Mouse (Mus musculus): ENCODE measurements around the gene Fam234b. TPM values are rescaled to one million over a fixed set of nuclear protein-coding genes. Genes with fewer than 3 reads are reported as not detected.
A peak's percentile ranks its signal among the peaks of the same experiment; 100 is the strongest.

The Fam234b gene
- 29.1 and 33.3 TPM in 2 replicates for polyA plus RNA-seq (2015; fragmentation: Nextera tagmentation; extraction: Ambion mirVana)

- Histone ChIP-seq H3K4me2 (ENCODE audit: low read depth, low read length) (peak within 1 kb of the TSS; percentile 65), H3K27ac (ENCODE audit: low read length) (peak within 1 kb of the TSS; percentile 65), H3K27me3 (ENCODE audit: control insufficient read depth, insufficient read depth, low read length) (no peaks in the 10 kb centered on the region), H3K9ac (ENCODE audit: low read length) (peak within 1 kb of the TSS; percentile 86), H3K4me3 (replicated peaks; ENCODE audit: low read length) (peak within 1 kb of the TSS; percentile 76), H3K9me3 (replicated peaks; ENCODE audit: control insufficient read depth, low read length) (no peaks in the 10 kb centered on the region), H3K36me3 (ENCODE audit: control insufficient read depth, insufficient read depth, low read length) (no peaks in the 10 kb centered on the region), H3K4me1 (ENCODE audit: control insufficient read depth, insufficient read depth, low read length) (peaks cover 10% of the 10 kb centered on the region; the same call in 1 of the 2 replicates)
- peak; percentile 73 for ATAC-seq (ENCODE audit: insufficient read depth, low FRiP score)
- WGBS, result under 1% methylated on average over 52 of the region's 52 CpGs
Observed at GRCm38 (mm10) chr6:135197921-135198532, at the start of gene Fam234b, which contains the start of gene Hebp1. Gene Fam234b (plus strand): TSS chr6:135197977. Gene Hebp1 (minus strand): TSS chr6:135198022.

- Histone ChIP-seq H3K9ac (ENCODE audit: low read length) (no peak overlapping the region), H3K4me1 (ENCODE audit: control insufficient read depth, insufficient read depth, low read length) (no peaks in the 10 kb centered on the region), H3K27ac (ENCODE audit: low read length) (no peak overlapping the region), H3K36me3 (ENCODE audit: control insufficient read depth, insufficient read depth, low read length) (no peaks in the 10 kb centered on the region), H3K4me2 (ENCODE audit: low read depth, low read length) (no peak overlapping the region), H3K9me3 (replicated peaks; ENCODE audit: control insufficient read depth, low read length) (no peaks in the 10 kb centered on the region), H3K27me3 (ENCODE audit: control insufficient read depth, insufficient read depth, low read length) (no peaks in the 10 kb centered on the region), H3K4me3 (replicated peaks; ENCODE audit: low read length) (no peak overlapping the region)
- ATAC-seq (ENCODE audit: insufficient read depth, low FRiP score), result no peak
- 52% methylated on average over 1 of the region's 1 CpGs for WGBS
Observed at GRCm38 (mm10) chr6:135148506-135148905, 49.3 kb upstream of the Fam234b start.

- WGBS, result 83% methylated on average over 4 of the region's 4 CpGs
- H3K9me3 ChIP-seq (replicated peaks; ENCODE audit: control insufficient read depth, low read length), result no peaks in the 10 kb centered on the region
- H3K9ac ChIP-seq (ENCODE audit: low read length), result no peak overlapping the region
- ATAC-seq (ENCODE audit: insufficient read depth, low FRiP score), result no peak
- H3K27me3 ChIP-seq (ENCODE audit: control insufficient read depth, insufficient read depth, low read length), result no peaks in the 10 kb centered on the region
- no peak overlapping the region for H3K27ac ChIP-seq (ENCODE audit: low read length)
- no peak overlapping the region for H3K4me2 ChIP-seq (ENCODE audit: low read depth, low read length)
- H3K4me3 ChIP-seq (replicated peaks; ENCODE audit: low read length), result no peak overlapping the region
- no peaks in the 10 kb centered on the region for H3K36me3 ChIP-seq (ENCODE audit: control insufficient read depth, insufficient read depth, low read length)
- no peaks in the 10 kb centered on the region for H3K4me1 ChIP-seq (ENCODE audit: control insufficient read depth, insufficient read depth, low read length)
Observed at GRCm38 (mm10) chr6:135149175-135149574, 48.6 kb upstream of the Fam234b start.

- no peaks in the 10 kb centered on the region for H3K9me3 ChIP-seq (replicated peaks; ENCODE audit: control insufficient read depth, low read length)
- H3K4me2 ChIP-seq (ENCODE audit: low read depth, low read length), result no peak overlapping the region
- H3K4me3 ChIP-seq (replicated peaks; ENCODE audit: low read length), result no peak overlapping the region
- no peaks in the 10 kb centered on the region for H3K36me3 ChIP-seq (ENCODE audit: control insufficient read depth, insufficient read depth, low read length)
- no peaks in the 10 kb centered on the region for H3K4me1 ChIP-seq (ENCODE audit: control insufficient read depth, insufficient read depth, low read length)
- H3K27me3 ChIP-seq (ENCODE audit: control insufficient read depth, insufficient read depth, low read length), result no peaks in the 10 kb centered on the region
- no peak overlapping the region for H3K27ac ChIP-seq (ENCODE audit: low read length)
- H3K9ac ChIP-seq (ENCODE audit: low read length), result no peak overlapping the region
- WGBS, result 79% methylated on average over 4 of the region's 4 CpGs
- no peak for ATAC-seq (ENCODE audit: insufficient read depth, low FRiP score)
Observed at GRCm38 (mm10) chr6:135149722-135150121, 48.1 kb upstream of the Fam234b start.

- no peak for ATAC-seq (ENCODE audit: insufficient read depth, low FRiP score)
- no peaks in the 10 kb centered on the region for H3K9me3 ChIP-seq (replicated peaks; ENCODE audit: control insufficient read depth, low read length)
- H3K4me1 ChIP-seq (ENCODE audit: control insufficient read depth, insufficient read depth, low read length), result no peaks in the 10 kb centered on the region
- H3K9ac ChIP-seq (ENCODE audit: low read length), result no peak overlapping the region
- 31% methylated on average over 5 of the region's 5 CpGs for WGBS
- no peaks in the 10 kb centered on the region for H3K36me3 ChIP-seq (ENCODE audit: control insufficient read depth, insufficient read depth, low read length)
- no peak overlapping the region for H3K27ac ChIP-seq (ENCODE audit: low read length)
- H3K4me3 ChIP-seq (replicated peaks; ENCODE audit: low read length), result no peak overlapping the region
- no peaks in the 10 kb centered on the region for H3K27me3 ChIP-seq (ENCODE audit: control insufficient read depth, insufficient read depth, low read length)
- no peak overlapping the region for H3K4me2 ChIP-seq (ENCODE audit: low read depth, low read length)
Observed at GRCm38 (mm10) chr6:135150311-135150710, 47.5 kb upstream of the Fam234b start.

GRCm38 (mm10) chr6:135153719-135154118, 44.1 kb upstream of the Fam234b start:
- no peaks in the 10 kb centered on the region for H3K9me3 ChIP-seq (replicated peaks; ENCODE audit: control insufficient read depth, low read length)
- no peaks in the 10 kb centered on the region for H3K4me1 ChIP-seq (ENCODE audit: control insufficient read depth, insufficient read depth, low read length)
- H3K36me3 ChIP-seq (ENCODE audit: control insufficient read depth, insufficient read depth, low read length), result no peaks in the 10 kb centered on the region
- H3K27ac ChIP-seq (ENCODE audit: low read length), result no peak overlapping the region
- 80% methylated on average over 5 of the region's 5 CpGs for WGBS
- no peak overlapping the region for H3K4me2 ChIP-seq (ENCODE audit: low read depth, low read length)
- ATAC-seq (ENCODE audit: insufficient read depth, low FRiP score), result no peak
- no peak overlapping the region for H3K4me3 ChIP-seq (replicated peaks; ENCODE audit: low read length)
- no peak overlapping the region for H3K9ac ChIP-seq (ENCODE audit: low read length)
- no peaks in the 10 kb centered on the region for H3K27me3 ChIP-seq (ENCODE audit: control insufficient read depth, insufficient read depth, low read length)

- no peak overlapping the region for H3K27ac ChIP-seq (ENCODE audit: low read length)
- WGBS, result 72% methylated on average over 8 of the region's 8 CpGs
- ATAC-seq (ENCODE audit: insufficient read depth, low FRiP score), result no peak
- peaks cover 5% of the 10 kb centered on the region; the same call in 1 of the 2 replicates for H3K4me1 ChIP-seq (ENCODE audit: control insufficient read depth, insufficient read depth, low read length)
- H3K9me3 ChIP-seq (replicated peaks; ENCODE audit: control insufficient read depth, low read length), result no peaks in the 10 kb centered on the region
- H3K36me3 ChIP-seq (ENCODE audit: control insufficient read depth, insufficient read depth, low read length), result no peaks in the 10 kb centered on the region
- H3K4me2 ChIP-seq (ENCODE audit: low read depth, low read length), result no peak overlapping the region
- H3K4me3 ChIP-seq (replicated peaks; ENCODE audit: low read length), result no peak overlapping the region
- H3K27me3 ChIP-seq (ENCODE audit: control insufficient read depth, insufficient read depth, low read length), result no peaks in the 10 kb centered on the region
- no peak overlapping the region for H3K9ac ChIP-seq (ENCODE audit: low read length)
Observed at GRCm38 (mm10) chr6:135156597-135156996, 41.2 kb upstream of the Fam234b start.

GRCm38 (mm10) chr6:135157496-135157895, 40.3 kb upstream of the Fam234b start:
- Histone ChIP-seq H3K9me3 (replicated peaks; ENCODE audit: control insufficient read depth, low read length) (no peaks in the 10 kb centered on the region), H3K4me1 (ENCODE audit: control insufficient read depth, insufficient read depth, low read length) (peaks cover 5% of the 10 kb centered on the region; the same call in 1 of the 2 replicates), H3K4me3 (replicated peaks; ENCODE audit: low read length) (no peak overlapping the region), H3K4me2 (ENCODE audit: low read depth, low read length) (no peak overlapping the region), H3K36me3 (ENCODE audit: control insufficient read depth, insufficient read depth, low read length) (no peaks in the 10 kb centered on the region), H3K9ac (ENCODE audit: low read length) (no peak overlapping the region), H3K27ac (ENCODE audit: low read length) (no peak overlapping the region), H3K27me3 (ENCODE audit: control insufficient read depth, insufficient read depth, low read length) (no peaks in the 10 kb centered on the region)
- ATAC-seq (ENCODE audit: insufficient read depth, low FRiP score), result no peak
- 58% methylated on average over 4 of the region's 4 CpGs for WGBS

- ATAC-seq (ENCODE audit: insufficient read depth, low FRiP score), result no peak
- no peak overlapping the region for H3K4me3 ChIP-seq (replicated peaks; ENCODE audit: low read length)
- no peak overlapping the region for H3K9ac ChIP-seq (ENCODE audit: low read length)
- no peaks in the 10 kb centered on the region for H3K36me3 ChIP-seq (ENCODE audit: control insufficient read depth, insufficient read depth, low read length)
- no peak overlapping the region for H3K27ac ChIP-seq (ENCODE audit: low read length)
- no peak overlapping the region for H3K4me2 ChIP-seq (ENCODE audit: low read depth, low read length)
- no peaks in the 10 kb centered on the region for H3K9me3 ChIP-seq (replicated peaks; ENCODE audit: control insufficient read depth, low read length)
- peaks cover 10% of the 10 kb centered on the region for H3K4me1 ChIP-seq (ENCODE audit: control insufficient read depth, insufficient read depth, low read length)
- WGBS, result 65% methylated on average over 4 of the region's 4 CpGs
- no peaks in the 10 kb centered on the region for H3K27me3 ChIP-seq (ENCODE audit: control insufficient read depth, insufficient read depth, low read length)
Observed at GRCm38 (mm10) chr6:135158509-135158908, 39.3 kb upstream of the Fam234b start.

Data from stomach, embryonic 16.5 days (tissue).